Mouse (Mus musculus) activated CD4-positive, CD25-positive, alpha-beta regulatory T cell, adult 4 months (primary cell): ENCODE measurements at regions not wholly inside any gene's neighbourhood (a gene's known extent, or its start where the extent isn't known, plus 50 kb on each side); places are given as distances from the start of the nearest gene placed in this dataset.
"Not testable (repeated sequence)": the region's sequence is repeated elsewhere in the genome, so short reads cannot be mapped to it uniquely, and the experiment has no call there.

ENCODE experiments used
- ATAC-seq: one replicate; pipeline ENCODE4 v1.8.0; 2017

DNA sequence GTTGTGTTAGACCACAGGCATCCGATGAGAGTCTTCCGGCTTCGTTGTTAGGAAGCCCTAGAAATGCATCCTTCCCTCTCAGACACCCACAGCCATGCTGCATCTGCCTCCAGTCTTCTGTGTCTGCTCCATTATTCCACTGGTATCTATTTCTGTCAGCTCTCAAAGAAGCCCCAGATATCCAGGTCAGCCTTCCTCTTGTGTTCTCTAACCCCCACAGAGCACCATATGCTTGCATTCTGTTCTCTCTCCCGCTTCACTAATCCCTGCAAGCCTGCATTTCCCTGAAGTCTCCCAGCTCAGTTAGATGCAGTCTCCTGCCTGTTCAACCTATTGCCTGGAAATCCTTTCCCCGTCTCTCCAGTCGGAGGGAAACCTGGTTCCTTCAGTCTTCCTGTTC is 53.6 kb upstream of the Wdfy3 start:
- no peak for ATAC-seq

DNA sequence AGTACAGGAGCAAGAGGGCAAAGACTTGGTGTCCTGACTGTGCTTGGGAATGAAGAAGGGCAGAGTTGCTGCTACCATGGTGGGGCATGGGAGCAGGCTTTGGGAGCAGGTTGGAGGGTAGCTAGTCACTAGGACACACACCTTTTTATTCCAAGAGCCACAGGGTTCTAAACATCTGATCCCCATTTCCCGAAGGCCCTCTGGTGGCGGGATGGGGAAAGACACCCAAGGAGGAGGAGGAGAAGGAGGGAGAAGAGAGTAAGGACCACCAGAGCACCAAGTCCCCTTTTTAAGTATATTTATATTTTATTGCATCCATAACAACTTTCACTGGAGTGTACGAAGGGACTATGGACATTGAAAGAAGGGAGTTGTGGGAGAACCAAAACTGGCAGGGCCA is 57.0 kb upstream of the Wdfy3 start:
- ATAC-seq = no peak

DNA sequence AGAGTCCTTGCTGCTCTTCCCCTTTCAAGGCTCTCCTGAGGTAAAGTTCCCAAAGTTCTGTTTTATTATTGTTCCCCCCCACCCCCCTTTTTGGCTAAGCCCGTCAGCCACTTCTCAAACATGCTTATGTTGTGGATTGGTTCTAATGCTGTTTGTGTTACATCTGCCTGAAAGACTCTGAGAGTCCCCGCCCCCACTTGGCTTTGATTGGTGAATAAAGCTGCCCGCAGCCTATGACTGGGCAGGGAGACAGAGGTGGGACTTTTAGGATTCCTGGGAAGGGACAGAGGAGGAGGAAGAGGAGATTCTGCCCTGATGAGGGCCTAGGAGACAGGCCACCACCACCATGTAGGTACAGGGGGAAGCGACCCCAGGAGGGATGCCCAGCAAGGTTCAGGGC is 78.3 kb upstream of the Wdfy3 start:
- ATAC-seq = no peak

DNA sequence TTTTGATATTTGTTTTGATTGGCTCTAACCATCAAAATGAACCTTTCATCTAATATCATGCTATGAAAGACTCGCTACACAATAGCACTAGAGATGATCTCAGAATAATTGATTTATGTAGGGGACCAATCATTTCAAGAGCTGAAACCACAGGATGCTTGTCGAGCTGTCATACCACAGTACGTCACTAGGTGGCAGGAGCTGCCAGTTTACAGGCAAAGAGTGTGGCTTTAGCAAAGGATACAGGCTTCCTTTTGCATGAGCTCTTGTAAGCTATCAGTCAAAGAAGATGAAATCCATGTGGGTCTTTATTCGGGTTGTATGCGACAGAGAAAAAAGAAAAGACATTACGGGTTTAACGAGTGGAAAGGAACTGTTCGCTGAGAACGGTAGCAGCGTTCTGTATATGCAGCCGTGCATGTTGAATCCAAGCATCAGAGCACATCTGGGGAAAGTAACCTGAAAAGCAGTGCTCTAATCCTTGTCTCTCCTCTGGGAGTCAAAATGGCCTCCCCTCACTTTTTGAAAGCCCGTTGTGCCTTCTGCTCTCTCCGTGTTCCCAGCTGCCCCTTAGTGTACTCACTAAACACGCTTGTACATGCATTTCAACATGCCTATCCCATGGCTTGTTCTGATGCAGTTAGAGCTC is 79.9 kb upstream of the Wdfy3 start:
- peak; percentile 49 for ATAC-seq

DNA sequence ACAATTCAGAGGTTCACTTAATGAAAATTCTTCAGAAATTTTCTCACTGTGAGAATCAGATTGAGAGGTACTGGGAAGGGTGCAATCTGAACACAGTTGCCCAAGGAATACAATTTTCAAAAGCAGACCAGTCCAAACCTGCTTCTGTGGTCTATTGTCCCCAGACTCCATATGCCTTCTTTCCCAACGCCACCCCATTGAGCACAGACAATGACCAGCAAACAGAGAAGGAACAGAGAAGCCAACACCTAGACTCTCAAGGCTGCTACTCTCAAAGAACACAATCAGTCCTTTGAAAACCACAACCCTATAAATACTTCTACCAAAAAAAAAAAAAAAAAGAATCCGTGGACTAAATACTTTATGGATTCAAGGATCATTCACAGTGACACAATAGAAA is 89.9 kb upstream of the Wdfy3 start:
- no peak for ATAC-seq

DNA sequence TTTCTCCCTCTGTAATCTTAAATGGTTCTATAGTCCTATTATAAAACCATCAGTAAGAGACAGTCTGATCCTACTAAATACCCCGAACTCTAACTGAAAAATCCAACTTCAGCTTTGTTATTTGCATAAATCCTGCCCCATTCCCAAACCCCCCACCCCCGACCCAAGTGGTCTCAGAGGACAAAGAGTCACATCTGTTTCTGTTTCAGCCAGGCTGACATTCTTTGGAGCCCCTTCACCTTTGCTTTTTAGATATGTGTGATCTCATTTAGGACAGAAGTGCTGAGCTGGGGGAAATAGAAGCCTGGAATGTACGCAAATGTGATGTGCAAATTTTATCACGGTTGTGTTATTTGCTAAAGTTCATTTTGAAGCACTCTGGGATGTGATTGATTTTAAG is 98.3 kb upstream of the Wdfy3 start:
- no peak for ATAC-seq

DNA sequence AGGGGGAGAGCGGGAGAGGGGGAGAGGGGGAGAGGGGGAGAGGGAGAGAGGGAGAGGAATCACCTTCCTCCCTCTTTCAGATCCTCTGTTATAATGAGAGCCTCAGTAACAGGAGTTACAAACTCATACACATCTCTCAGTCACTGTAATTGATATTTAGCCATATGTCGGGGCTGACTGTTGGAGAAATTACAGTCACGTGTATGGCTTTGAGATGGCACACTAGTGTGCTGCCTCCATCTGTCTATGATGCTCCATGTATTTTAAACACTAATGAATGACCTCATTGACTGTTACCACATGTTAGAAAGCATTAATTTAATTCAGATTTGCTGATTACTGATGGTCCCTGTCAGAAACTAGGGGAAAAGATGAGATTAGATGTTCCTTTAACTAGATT is 102.1 kb upstream of the Wdfy3 start:
- no peak for ATAC-seq

DNA sequence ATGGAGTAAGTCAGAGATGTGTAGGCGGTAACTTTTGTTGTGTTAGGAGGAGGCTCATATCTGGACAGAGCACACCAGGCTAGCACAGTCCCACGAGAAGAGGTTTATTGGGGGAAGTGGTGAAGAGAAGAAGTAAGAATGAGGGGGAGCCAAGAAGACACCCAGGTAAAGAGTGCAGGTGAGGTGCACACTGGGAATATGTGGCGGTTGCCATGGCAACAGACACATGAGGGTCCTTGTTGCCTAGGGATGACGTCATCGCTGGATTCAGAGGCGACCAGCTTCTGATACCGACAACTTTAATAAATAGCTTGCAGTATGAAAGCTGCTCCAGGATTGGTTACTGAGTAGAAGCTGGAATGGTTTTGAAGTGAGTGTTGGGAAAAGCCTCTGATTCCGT is 110.5 kb upstream of the Wdfy3 start:
- ATAC-seq = no peak

DNA sequence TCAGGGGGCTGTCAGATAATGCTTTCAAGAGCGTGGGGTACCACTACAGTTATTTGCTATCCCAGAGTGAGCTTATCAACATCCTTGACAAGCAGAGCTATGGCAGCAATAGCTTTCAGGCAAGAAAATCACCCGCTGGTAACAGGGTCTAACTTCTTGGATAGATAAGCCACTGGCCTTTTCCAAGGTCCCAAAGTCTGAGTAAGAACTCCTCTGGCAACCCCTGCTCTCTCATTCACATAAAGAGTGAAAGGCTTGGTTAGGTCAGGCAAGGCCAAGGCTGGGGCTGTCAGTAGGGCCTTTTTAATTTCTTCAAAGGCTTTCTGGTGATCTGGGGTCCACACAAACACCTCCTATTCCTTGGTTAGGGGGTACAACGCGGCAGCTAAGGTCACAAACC is 119.2 kb upstream of the Wdfy3 start:
- not testable (repeated sequence) for ATAC-seq

DNA sequence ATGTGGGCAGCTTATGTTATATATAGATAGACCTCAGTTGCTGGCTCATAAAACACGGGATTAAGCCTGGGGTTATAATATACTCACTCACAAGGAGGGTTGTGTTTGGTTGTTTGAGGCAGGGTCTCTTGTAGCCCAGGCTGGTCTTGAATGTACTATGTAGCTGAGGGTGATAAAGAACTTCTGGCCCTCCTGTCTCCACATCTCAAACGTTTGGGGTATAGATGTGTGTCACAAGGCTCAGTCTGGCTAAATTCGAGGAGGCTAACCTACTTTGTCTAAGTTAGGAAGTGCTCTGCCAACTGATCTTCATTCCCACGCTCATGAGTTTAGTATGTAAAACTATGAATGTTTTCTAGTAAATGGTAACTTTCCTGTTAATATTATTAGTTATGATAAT is 136.7 kb upstream of the Wdfy3 start:
- no peak for ATAC-seq

DNA sequence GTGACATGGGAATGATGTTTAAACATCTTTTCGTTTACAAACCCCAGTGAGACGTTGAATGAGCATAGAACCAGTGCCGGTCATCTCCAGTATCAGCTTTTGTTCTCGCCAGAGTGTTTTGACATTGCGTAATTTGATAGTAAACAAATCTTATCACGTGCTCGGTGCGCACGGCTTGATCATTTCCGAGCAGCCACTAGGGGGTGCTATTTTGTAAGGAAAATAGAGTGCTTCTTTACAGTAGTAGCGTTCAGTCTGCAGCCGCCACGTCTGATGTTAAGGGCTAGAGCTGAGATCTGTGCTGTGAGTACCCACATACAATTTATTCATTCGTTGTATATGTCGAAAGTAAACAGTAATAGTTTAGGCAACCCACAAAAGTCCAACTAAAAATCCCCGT is 137.2 kb upstream of the Wdfy3 start:
- ATAC-seq = peak; percentile 32

DNA sequence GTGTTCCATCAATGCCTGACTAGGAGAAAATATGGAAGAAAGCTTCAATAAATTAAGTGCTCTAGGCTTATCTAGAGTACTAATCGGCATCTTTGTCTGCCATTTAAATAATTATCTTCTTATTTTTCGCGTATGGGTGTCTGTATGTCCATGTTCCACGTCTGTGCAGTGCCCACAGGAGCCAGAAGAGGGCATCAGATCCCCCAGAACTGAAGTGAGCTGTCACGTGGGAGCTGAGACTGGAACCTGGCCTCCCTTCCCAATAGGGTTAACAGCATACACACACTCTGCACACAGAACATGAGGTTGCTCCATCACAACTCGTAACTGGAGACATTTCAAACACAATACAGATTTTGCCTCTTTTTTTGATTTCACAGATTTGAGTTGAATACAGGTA is 143.4 kb upstream of the Wdfy3 start:
- no peak for ATAC-seq

DNA sequence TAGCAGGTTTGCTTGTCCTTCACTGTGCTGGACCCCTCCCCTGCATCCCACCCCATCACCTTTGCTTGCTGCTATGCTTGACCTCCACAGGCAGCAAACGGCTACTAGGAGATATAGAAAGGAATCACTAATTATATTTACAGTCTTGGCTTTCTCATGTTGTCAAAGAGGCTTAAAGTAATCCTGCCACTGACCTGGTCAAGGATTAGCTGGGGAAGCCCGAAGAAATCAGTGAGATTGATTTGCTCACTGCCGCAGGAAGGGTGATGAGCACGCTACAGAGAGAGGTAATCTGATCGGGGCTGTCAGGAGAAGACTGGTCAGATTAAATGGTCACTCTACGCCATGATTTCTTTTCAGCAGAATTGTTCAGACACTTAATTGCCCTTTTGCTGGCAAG is 157.4 kb upstream of the Wdfy3 start:
- no peak for ATAC-seq

DNA sequence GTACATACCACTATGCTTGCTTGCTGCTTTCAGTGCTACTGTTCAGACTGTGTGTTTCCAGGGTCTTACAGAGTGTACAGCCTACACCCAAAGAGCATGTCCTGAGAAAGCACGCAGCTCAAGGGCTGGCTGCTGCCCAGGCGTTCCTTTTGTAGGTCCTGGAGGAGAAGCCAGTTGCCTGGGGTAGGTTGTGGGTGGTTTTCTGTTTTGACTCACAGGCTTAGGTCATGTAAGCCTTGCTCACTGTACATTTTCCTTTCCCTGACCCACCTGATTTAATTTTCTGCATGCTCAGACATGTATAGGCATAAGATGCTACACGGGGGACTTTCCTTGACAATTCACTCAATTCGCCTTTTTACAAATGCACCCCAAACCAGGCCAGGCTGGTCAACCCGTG is 172.9 kb upstream of the Wdfy3 start:
- no peak for ATAC-seq

DNA sequence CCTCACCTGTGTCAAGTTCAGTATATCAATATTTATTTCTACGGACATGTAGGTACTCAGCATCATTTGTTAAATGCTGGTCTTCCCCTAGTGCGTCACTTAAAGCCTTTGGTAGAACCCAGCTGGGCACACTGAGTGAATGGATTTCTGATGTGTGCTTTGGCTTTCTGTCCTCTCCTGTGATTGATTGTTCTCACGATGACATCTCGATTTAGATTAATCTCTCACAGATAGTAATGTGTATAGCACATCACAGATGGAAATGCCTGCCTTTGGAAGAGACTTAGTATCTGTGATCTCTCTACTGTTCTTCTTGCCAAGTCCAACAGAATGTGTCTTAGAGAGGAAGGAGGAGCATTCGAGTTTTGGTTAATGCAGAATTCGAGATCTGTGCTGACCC is 175.0 kb upstream of the Wdfy3 start:
- no peak for ATAC-seq

DNA sequence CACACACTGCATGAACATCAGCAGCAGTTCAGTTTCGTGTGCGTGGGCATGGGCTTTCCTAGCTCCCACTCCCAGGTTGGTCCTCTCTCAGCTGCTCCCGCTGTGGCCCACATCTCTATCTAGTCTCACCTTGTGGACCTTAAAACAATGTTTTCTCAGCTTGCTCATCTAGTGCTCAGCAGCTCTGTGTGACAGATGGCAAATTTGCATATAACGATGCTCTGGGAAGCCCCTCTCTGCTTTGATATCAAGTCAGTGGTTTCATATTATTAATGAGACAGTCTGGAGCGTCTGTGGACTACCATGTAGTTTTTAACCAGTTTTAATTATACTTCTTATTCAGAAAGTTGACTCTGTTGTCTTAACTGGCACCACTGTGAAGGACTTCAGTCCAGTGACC is 179.0 kb upstream of the Wdfy3 start:
- peak; percentile 36 for ATAC-seq

DNA sequence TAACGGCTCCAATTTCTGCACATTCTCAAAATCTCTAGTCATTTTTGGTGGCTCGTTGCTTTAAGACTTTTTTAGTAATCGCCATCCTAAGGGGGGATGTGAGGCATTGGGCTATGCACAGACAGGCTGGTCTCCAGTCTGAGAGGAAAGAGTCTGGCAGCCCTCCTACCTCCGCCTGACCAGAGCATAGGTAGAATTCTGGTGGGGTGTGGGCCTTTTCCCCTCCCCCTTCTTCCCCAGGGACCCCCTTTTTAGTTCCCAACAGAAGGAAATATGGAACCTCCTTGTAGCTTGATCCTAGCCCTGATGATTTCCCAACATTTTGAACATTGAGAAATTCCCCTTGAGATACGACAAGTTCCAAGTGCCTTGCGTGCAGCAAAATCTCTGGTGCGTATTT is 181.4 kb upstream of the Wdfy3 start:
- no peak for ATAC-seq

DNA sequence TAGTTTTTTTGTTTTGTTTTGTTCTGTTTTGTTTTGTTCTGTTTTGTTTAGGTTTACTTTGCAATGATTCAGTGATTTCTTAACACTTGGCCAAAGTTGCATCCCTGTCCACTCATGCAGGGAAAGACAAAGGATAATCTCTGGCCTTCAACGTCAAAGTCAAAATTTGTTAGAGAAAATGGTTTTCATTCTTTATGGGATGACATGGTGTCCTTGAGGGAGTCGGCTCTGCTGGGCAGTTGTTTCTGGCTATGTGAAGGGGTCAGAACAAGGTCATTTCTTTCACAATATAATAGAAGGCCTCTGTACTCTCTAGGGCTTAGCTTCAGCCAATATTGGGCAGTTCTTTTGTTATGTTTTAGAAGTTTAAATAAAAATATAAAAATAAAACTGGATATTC is 184.1 kb upstream of the Wdfy3 start:
- no peak for ATAC-seq

DNA sequence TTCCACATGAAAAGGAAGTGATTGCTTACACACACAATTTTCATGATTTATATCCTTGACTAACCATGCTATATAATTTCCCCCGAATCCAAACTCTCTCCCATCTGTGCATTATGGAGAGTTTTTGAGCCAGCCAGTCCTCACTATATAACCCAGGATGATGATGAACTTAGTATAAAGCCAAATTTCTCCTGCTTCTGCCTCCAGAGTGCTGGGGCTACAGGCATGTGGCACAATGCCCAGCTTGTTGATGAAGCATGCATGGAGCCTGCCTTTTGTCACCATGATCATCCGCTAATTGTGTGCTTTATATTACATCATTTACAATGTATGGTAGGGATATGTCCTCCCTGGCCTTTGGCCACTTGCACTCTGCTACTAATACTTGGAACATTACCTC is 187.4 kb upstream of the Wdfy3 start:
- no peak for ATAC-seq

DNA sequence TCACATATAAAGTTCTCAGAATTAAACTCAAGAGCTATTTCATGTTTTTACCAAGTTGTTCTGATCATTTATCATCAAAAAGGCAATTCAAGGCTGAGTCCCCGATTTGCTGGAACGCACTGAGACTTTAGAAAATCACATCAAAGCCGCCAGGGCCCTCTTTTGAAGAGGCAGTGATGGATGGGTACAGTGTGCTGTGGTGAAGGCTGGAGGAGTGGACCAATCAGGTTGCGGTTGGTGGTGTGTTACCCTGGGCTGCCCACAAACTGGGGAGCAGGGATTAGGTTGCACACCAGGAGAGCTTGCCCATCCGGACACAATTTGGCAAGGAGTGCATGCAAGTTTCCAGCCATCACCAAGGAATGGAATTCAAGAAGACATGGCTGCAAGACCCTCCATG is 191.9 kb upstream of the Wdfy3 start:
- ATAC-seq = no peak

DNA sequence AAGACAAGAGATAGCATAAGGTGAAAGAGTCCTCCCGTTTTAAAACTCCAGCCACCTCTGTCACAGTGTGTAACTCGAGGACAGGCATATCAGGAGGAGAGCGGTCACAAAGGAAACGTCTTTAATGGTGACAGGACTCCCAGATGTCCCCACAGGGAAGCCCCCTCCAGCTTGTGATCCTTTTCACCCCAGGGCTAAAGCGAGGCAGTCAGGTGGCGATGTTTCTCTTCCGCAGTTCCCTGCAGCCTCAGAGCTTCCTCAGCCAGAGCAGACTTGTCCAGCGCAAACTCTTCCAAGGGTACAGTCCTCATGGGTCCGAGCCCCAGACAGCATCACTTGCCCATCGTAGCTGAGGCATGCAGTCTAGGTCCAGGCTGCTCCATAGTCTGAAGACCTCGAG is 196.7 kb upstream of the Wdfy3 start:
- no peak for ATAC-seq

DNA sequence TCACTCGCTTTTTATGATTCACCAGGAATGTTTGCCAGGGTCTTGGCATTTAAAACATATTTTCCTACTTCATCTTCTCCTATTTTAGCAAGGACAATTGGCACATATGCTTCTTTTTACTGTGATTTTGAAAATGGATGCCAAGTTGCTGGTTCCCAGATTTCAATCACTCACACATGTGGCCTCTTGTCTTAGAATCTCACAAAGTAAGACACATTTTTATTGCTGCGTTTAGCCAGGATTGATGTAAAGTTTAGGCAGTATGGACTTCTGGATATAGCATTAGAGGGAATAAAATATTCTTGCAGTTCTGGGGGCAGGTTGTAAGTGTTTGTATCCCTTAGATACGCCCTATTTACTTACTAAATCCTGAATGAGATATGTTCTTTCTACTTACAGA is 197.4 kb upstream of the Wdfy3 start:
- no peak for ATAC-seq

DNA sequence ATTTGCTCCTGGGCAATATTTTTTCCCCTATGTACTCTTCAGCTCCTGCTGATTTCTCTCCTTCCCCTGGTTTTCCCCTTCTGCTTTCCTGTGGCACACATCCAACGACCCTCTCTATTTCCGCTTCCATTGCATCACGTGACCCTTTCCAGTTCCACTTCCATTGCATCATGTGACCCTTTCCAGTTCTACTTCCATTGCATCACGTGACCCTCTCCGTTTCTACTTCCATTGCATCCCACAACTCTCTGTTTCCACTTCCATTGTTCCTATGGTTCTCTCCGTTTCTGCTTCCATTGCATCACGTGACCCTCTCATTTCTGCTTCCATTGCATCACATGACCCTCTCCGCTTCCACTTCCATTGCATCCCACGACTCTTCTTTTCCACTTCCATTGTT is 199.5 kb upstream of the Wdfy3 start:
- ATAC-seq = no peak

DNA sequence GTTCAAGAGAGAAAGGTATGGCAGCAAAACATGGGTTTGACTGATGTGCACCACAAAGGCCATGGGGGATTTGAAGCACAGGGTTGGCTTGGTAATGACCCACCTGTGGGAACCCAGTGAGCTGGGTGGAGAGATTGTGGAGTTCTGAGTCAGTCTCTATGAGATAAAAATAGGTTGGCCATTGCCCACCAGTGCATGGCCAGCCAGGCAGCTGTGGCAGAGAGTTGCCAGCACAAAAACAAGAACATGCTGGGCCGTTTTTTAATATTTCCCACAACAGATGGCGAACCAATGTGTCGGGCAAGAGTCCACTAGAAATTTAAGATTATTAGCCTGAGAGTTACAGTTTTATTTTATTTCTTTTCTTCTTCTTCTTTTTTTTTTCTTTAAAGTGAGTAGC is 205.6 kb upstream of the Arhgap24 start:
- ATAC-seq = no peak

DNA sequence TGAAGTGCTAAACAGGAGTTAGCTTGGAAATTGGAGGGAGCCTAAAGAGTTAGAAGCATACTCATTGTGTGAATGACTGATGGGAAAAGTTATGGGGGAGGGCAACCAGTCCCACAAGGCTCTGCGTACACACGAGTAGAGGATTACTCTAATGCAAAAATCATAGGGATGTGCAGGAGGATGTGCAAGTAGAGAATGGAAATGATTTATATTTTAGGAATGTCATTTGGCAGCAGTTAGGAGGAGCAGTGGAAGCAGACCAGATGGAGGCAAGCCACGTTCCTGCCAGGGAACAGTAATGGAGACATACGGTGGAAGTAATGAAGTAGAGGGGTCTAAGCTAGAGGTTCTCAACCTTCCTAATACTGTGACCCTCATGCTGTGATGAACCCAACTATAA is 194.1 kb upstream of the Arhgap24 start:
- ATAC-seq = no peak

DNA sequence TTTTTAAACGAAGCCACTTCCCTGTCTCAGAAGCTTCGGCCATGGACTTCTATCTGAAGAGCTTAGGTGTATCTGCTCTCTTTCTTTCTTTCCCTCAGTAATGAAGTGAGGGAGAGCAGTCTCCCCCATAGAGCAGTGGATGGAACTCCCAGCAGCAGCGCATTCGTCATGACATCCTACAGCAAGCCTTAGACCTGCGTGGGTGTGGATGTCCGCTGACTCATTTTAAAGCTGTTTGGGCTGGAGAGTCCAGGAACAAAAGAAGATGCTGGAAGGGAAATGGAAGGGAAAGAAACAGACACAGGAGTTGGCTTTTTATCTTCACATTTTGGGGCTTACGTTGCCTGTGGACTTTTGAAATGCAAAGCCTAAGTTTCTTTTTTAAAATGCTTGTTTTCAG is 190.3 kb upstream of the Arhgap24 start:
- ATAC-seq = no peak
